Mouse (Mus musculus) neural tube, embryonic 12.5 days (tissue): ENCODE results near the gene Spata48. TPM values are rescaled to one million over a fixed set of nuclear protein-coding genes. Genes with fewer than 3 reads are reported as not detected.

Experiments
- polyA plus RNA-seq: library from polyadenylated mRNA; unstranded; fragments of >200 nt; fragmentation: Nextera tagmentation; extraction: Ambion mirVana; gene quantifications from 2 replicates; pipeline ENCODE4 v1.2.1, GENCODE M21; 2016

Spata48 gene
- polyA plus RNA-seq, 1 experiment from 2014 or later = 1.7 TPM

Other genes starting within 250 kb of the Spata48 start
- 0.88 and 0.98 TPM in 2 replicates for gene Zpbp, start 314 bp downstream of the Spata48 start, polyA plus RNA-seq
- not detected in 2 replicates for gene 4930512M02Rik, start 165.7 kb downstream of the Spata48 start, polyA plus RNA-seq
- 0.70 and 0.99 TPM in 2 replicates for gene Ikzf1, start 222.9 kb downstream of the Spata48 start, polyA plus RNA-seq